Mouse (Mus musculus) kidney, adult 8-10 months (tissue): ENCODE data around the gene Slk.
A peak's percentile ranks its signal among the peaks of the same experiment; 100 is the strongest.

ENCODE experiments used
- DNase-seq, 2 experiments: peaks; one replicate each; pipeline ENCODE4 v3.0.0; 2022

Gene Slk

DNA sequence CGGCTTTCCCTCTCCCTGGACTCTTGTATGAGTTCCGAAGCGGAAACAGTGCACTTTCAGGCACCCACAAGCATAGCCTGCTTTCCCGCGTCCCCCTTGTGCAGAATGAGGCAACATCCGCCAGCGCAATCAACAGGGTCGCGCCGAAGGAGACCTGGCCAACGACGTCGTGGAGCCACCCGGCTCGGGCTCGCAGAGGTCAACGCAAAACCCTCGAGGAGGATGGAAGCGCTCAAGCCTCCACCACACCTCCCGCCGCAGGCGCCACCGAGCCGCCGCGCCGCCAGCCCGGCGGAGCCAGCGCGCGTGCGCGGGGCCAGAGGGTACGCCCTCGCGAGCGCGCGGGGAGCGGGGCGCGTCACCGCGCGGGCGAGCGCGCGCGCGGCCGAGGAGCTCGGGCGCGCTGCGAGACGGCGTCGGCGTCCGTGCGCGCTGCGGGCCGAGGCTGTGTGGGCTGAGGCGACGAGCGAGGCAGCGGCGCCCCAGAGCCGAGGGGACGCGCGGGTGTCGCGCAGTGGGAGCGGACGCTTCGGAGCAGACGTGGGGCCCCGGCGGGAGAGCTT is at the start of gene Slk:
Gene Slk (plus strand): TSS at position 454 of the 563 bp plus-strand sequence.
- DNase-seq = peak; percentile 81 to 85

DNA sequence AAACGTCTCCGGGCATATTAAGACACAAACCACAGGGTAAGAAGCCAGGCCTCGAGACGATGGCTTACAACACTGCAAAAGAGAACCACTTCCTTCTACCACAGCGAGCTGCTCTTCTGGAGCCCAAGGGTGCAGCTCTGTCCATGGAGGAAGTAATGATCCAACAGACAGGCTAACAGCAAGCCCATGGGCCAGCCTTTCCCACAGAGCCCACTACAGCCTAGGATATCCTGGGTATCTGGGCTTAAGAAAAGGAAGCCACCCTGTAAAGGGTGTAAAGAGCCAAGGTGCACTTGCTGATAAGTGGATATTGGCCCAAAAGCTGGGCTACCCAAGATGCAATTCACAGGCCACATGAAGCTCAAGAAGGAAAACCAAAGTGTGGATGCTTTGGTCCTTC is 48.2 kb upstream of the Slk start:
- DNase-seq = no peak

DNA sequence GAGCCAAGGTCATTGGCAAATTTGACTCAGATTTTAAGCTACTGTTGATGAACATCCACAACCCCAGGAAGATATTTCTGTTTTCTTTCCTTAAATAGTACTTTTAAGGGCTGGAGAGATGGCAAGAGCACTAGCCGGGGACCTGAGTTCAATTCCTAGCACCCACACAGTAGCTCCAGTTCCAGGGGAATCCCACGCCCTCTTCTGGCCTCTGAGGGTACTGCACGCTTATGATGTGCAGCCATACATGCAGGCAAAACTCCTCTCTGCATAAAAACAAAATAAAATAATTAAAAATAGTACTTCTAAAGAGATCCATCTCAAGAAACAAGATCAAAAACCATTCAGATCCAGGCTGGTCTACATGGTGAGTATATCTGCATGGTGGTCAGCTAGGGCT is 47.0 kb upstream of the Slk start:
- no peak for DNase-seq

DNA sequence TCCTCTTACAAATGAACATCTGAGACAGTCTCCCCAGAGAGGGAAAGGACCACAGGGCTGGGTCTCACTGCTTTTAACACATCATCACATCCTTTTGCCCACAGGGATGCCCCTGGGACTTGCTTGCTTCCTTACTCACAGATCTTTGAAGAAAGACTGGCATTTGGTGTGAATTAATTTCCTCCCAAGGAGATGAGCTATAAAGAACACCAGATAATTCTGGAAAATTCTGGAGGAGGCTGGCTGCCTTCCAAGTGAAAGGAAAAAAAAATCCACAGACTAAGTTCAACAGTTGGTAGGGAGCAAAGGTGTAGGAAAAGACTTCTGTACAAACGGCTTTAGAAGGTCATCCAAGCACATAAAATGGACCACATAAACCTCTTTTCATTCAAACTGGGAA is 45.3 kb upstream of the Slk start:
- DNase-seq = peak in 1 of 2 experiments; percentile 35

DNA sequence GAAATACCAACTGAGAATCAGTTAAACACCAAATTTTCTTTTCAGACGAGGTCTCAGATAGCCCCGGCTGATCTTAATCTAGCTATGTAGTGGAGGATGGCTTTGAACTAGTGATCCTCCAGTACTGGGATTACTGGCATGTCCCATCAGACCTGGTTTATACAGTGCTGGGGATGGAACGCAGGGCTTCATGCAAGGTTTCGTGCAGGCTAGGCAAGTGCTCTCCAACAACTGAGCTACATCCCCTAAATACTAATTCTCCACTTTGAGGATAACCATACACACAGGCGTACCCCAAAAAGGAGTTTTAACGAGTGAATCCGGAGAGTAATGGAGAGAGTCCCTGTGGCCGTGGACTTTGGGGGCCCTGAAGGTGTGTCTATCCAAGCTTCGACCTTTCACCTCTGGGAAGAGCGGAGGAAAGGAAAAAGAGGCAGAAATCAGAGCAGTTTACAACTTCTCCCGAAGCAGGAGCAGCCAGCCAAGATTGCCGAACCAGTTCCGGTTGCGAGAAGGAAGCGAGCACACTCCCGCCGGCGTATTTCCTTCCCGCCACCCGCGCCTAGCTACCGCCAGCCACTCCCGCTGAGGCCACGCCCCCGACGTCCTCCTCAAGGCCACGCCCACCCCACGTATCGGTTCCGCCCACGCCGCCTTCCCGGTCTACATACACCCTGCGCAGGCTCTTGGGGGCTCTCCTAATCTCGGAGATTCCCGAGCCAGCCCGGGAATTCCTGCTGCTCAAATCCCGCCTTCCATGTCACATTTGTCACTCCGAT is 42.8 kb upstream of the Slk start:
- peak; percentile 97 to 98 for DNase-seq

DNA sequence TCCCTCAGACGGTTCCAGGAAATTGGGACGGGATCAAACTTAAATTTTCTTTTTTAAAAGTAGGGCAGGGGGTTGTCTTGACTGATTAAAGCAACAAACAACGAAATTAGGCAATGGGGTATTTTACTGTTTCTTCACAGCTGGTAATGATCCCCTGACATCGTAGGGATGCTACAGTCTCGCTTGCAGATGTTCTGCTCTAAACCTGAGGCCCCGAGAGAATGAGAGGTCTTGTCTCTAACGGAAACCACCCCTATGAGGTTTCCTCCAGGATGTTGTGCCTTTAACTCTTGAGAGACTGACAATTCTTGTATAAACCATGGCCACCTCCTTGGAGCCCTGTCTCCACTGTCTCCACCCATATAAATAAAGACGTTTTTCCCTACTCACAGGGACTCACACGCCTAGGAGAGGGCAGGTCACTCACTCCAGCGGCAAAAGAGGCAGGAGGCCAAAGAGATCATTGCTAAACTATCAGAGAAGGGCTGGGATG is 42.1 kb upstream of the Slk start, which contains the start of gene Stn1:
Gene Stn1 (minus strand): TSS at position 208 of the 493 bp plus-strand sequence.
- no peak for DNase-seq

DNA sequence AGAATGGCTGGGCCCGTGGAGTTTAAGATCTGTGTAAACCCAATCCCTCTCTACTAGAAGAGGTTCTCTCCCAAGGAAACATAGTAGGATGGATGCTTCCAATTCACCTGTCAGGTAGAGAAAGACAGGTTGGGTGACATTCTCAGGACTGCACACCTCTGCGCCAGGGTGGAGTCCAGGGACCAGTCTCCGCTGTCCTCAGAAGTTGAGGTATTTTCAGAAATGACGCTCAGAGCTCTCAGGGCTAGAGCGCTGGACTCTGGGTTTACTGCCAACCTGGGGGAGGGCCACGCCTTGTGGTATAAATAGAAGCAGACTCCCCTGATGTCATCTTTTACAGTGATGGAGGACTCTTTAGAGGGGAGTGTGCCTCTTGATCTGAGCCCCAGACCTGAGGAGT is 41.6 kb upstream of the Slk start:
- no peak for DNase-seq

DNA sequence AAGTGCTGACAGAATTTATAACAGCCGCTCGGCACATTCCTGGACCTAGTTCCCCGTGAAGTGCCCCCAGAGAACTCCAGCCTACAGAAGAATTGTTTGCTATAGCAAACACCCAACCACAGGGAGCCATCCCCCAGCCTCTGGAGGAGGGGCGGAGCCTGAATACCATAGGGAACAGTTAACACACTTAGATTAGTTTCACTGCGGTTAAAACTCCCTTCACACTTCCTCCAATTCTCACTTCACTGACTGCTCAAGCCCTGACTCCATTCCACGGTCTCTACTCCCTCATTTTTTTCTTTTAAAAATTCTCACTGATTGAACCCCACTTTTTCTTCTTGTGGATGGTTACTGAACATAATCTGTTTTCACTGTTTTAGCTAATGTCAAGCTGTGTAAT is 40.7 kb upstream of the Slk start:
- no peak for DNase-seq

DNA sequence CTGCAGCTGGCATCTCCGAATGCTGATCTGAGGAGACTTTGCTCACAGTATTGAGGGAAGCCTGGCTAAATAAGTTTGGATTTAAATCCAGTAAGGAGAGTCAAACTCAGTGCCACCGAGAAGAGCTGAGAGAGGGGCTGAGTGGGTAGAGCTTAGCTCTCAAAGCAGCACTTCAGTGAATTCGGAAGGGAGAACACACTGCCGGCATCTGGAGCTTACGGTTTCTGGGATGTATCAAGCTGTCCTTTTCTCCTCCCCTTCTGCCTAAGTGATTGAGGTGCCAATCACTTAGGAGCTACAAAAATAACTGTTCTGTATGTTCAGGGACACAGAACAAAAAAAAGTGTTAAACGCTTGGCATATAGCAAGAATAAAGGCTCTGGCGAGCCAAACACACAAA is 37.0 kb upstream of the Slk start:
- DNase-seq = no peak

DNA sequence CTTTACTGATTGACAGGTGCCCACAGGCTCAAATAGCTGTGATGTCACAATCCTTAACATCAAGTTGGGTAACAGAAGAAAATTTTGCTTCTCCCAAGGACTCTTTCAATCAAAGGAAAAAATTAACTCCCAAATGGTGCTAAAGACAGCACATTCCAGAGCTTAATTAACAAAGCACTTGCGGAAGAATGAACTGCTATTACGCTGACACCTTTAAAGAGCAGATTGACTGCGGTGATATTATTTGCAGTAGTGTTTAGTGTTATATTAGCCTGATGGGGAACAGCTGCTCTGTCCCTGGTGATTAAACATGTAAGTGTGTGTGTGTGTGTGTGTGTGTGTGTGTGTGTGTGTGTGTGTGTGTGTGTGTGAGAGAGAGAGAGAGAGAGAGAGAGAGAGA is 34.4 kb upstream of the Slk start:
- no peak for DNase-seq

DNA sequence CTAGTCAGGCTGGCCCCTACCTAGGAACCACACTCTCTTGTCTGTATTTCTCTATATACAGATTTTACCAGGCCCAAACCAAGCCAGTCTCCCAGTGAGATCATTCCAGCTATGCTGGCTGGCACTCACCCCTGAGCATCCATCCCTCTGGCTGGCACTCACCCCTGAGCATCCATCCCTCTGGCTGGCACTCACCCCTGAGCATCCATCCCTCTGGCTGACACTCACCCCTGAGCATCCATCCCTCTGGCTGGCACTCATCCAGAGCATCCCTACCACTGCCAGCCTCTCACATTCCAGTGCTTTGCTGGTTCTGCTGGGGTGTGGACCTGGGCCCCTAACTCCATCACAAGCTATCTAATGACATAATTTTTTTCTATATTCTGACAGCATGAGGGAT is 34.0 kb upstream of the Slk start:
- DNase-seq = no peak

DNA sequence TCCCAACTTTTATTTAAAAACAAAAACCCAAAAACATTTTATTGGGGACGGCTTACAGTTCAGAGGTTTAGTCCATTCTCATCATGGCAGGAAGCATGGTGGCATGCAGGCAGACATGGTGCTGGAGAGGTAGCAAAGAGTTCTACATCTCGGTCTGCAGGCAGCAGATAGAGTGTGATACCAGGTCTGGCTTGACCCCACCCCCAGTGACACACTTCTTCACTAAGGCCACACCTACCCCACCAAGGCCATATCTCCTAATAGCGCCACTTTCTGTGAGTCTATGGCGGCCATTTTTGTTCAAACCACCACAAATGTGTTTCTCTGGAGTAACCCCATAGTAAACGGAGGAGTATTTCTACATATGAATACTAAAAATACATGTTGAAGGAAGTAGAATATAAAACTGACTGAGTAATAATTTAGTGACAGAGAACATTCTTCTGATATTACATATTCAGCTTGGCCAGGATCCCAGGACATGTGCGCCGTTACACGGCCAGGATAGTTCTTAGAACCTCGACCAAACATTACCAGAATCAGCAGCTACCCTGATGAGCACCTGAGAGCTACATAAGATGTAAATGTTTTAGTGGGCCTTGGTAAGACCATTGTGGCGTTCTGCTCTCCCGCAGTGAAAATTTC is 30.9 kb upstream of the Slk start:
- no peak for DNase-seq

DNA sequence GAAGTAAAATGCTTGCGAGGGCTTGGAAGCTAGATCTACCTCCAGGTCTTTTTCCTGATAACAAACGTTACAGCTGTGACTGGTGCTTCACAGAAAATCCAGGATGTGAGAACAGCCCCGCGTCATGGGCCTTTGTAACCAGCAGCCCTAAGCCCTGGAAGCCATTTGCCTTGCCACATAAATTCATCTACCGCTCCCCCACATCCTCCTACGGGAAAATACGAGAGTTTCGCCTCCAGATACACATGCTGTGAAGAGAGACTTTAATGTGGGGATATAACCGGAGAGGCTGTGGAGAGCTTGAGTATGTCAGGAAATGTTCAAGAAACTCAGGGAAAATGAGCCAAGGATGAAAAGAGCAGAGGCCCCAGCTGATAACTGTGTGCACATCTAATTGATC is 30.3 kb upstream of the Slk start:
- DNase-seq = no peak

DNA sequence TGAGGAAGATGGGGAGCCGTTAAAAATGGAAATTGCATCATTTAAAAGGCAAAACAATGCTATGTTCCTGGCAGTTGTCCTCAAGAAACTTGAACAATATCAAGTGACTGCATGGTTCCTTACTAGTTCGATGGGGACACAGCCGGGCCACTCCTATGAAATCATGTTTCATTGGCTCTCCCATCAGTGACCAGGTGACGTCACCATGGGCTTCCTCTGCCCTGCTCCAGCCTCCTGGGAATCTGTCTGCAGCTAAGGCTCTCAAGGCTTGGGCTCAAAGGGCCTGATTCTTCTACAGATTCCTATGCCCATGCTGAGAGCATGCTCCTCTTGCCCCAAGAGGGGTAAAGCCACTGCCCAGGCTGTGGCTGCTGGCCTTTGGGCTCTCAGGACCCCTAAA is 29.9 kb upstream of the Slk start:
- DNase-seq = no peak

DNA sequence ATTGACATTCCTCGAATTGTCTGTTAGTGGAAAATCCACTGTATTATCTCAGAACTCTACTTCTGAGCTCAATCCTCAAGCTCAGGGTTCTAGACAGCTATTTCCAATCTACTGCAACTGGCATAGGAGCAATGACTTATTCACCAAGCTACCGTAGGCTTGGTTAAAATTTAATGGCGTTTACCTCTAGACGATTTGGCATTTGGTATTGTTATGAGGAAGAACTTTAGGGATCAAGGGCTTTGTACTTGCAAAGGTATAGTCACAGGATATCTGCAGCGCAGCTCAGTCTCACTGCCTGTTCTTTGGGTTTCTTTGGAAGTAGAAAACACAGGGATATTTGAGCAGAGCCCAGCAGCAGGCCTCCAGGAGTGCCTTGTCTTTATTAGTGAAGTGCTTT is 20.3 kb upstream of the Slk start:
- DNase-seq = peak in 1 of 2 experiments; percentile 54

DNA sequence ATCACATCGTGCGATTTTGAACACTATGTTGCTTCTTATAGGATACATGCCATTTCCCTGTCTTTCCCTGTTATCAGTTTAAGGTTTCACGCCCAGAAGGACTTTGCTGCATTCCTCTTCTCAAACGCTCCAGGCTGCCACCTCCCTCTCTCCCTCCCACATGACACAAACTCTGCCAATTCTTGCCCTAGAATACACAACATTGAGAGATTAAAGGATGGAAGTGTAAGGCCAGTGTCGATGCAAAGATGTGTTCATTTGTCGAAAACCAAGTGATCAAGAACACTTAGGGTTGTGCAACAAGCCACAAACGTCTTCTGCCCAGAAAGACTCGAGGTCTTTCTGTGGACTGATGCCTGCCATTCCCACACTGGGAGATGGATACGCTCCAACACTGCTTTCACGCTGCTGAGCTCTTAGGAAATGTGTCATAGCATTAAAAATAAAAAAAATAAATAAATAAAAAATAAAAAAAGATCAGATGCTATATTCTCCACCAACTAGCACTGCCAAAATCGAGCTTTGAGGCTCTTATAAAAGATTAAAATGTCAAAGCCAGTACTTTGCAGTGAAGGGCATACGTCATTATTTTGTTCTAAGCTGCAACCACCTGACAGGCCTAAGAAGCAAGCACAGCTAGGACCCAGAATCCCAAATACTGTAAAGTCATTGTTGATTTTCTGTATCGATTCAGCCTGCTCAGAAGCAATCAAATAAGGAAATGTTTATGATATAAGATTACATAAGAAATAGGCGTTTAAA is 19.5 kb upstream of the Slk start:
- no peak for DNase-seq

DNA sequence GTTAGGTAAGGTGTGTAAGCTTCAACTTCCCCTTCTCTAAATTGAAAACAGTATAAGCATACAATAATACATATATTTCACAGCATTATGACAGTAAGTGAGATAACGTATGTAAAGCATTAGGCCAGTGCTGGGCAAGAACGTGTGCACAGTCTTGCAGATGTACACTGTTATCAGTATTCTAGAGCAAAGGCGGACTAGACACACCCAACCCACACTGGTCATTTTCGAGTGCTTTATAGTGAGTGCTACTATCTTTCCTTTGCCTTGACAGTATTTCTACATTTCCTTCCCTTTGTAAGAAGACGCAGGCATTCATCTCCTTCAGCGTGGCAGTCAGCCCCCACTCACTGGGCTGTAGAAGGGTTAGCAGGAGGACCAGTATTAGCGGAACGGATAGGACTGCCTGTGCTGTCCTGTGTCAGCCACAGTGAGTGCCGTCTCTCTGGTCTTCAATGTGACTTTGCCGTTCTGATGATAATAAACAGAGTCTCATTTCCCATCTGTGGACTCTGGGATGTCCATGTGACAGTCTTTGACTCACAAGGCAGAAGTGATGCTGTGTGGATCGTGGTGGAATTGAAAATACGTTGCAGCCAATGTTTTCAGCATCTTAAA is 18.8 kb upstream of the Slk start:
- no peak for DNase-seq

DNA sequence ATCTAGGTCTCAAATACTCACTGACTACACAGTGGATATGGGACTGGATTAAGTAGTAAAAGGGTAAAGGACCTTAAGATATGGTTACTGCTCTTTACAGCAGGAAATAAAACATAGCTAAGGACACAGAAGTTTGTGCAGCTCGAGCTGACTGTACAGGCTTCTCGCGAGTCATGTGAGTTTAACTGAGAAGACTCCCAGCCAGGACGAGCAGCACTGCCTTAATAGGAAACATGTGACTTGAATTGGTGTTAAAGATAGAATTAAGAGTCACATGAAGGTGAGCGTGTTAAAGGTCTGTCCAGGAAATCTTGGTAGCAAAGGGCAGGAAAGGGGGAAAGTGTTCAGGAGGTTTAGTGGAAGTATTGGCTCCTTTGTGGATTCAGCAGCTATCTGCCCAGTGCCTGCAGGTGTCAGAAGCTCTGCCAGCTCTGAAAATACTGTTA is 17.5 kb upstream of the Slk start:
- DNase-seq = peak; percentile 53 to 85

DNA sequence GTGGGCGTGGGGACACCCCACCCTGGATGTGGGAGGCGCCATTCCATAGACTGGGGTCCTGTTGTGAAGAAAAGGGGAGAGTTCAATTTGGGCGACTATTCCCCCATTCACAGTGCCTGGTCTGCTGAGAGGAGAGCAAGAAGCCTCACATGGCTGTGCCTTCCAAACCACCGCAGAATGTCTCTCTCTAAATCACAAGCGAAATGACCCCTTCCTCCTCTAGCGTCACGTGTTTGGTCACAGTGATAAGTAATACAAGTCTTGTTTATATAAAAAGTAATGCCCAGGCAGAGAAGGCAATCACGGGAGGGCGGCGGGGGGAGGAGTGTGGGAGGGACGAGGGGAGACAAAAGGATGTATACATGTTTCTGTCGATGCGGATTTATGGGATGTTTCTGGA is 15.8 kb upstream of the Slk start:
- DNase-seq = no peak

DNA sequence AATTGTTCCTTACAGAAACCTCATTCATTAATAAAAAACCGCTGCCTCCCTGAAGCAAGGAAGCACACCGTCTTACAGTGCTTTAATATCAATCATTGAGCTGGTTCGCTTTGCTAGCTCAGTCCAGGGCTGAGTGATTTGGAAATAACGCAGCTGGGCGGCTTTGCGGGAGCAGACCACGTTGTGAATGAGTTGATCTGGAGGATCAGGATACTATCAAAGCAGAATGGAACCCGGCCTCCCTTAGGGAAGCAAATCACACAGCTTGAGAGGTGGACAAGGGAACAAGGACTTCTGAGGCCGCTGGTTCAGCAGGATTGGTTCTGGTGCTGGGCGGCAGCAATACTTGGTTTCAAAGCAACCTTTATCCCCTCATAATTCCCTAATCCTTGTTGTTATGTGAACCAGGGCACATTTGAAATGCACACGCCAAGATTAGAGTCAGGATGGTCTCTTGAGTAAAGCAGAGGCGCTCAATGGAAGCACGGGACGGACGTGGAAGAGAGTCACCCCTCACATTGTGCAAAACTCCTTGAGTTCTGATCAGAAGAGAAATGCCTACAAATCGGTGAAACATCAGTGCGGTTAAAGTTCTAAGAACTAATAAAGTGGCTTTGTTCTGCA is 14.3 kb upstream of the Slk start:
- no peak for DNase-seq

DNA sequence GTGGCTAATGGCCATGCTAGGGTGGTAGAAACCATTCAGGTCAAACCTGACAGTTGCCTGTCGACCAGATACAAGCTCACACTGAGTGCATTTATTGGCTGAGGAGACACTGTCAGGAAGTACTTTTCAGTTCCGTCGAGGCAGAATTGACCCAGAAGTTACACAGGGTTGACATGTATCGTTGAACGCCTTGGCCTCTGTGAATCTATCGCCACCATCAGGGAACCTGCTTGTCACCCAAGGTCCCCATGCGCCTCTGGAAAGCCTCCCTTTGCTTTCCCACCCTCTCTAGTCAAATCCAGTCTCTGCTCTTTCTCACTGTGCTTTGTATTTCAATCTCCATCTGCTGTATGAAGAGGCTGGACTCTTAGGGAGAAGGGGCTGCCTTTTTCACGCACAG is 13.5 kb upstream of the Slk start:
- no peak for DNase-seq

DNA sequence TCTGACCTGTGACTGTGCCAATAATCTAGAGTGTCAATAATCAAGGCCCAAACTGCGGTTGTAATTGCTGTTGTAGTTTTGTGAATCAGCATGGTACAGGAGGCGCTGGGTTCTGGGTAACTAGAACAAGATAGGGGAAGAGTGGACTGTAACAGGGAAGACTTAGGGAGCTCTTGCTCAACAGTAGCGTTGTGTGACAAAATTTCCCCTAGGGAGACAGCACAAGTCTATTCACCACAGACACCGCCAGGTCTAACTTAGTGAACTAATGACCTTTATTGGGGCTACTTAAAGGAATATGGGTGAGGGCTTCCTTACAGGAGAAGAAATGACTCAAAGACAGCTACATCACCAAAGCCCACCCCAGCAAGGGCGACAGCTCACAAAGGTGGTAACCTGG is 9.4 kb upstream of the Slk start:
- DNase-seq = no peak
